Mouse (Mus musculus) megakaryocyte-erythroid progenitor cell, adult 5-6 weeks (primary cell): Measurements from ENCODE around the gene Cul7. TPM values are rescaled to one million over a fixed set of nuclear protein-coding genes. Genes with fewer than 3 reads are reported as not detected.

Source experiments
- ATAC-seq: replicated peaks from 2 replicates; pipeline ENCODE4 v1.8.0; 2016; ENCODE audit warnings: mild to moderate bottlenecking, inconsistent platforms; ENCODE audit not compliant: severe bottlenecking, poor library complexity, low FRiP score, low TSS enrichment
- total RNA-seq, 2 experiments: library from RNA; stranded (forward) in 1 of 2; stranded (reverse) in 1 of 2; fragments of 200-1000, 215-1000 nt in 1 of 2; fragments of >200 nt in 1 of 2; fragmentation: Nextera tagmentation in 1 of 2; gene quantifications; 2 replicates each; pipeline ENCODE4 v1.2.3; 2014 to 2017

The Cul7 gene
- 11.2 and 12.6 TPM in 2 replicates for total RNA-seq (2014; fragmentation: Nextera tagmentation)
- total RNA-seq (2017): 6.6 and 12.6 TPM in 2 replicates

DNA sequence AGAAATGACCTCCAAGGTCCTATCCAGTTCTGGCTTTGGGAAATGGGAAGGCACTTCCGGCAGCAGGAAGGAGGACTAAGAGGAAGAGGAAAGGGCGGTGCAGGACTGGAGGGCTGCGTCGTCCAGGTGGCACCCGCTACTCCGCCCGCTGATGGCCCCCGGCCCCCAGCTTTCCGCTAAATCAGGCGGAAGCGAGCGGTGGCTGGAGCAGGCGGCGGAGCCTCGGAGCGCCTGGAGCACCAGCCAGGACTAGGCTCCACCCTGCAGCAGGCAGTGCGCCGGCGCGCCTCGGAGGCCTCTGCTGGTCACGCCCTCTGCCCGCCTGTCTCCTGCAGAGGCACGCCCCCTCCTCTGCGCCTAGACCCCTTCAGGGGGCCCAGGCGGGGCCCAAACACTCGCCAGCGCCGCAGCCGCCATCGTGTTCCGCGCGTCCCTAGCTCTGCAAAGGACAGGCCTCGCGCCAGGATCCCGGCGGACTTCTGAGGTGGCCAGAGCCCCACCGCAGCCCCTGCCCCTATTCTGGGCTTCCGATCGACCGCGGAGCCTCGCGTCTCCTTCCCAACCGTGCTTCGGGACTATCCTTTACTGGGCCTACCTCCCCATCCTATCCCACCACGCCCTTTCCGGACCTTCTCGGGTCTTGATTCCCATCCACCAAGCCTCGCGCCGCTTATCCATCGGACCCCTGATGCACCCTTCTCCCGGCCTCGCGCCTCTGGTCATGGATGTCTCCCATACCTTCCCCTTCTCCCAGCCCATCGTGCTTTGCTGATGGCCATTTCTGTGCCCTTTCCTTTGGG, at the start of gene Cul7:
Gene Cul7 (plus strand): TSS at position 106 of the 800 bp plus-strand sequence.
- peak; percentile 83 for ATAC-seq

DNA sequence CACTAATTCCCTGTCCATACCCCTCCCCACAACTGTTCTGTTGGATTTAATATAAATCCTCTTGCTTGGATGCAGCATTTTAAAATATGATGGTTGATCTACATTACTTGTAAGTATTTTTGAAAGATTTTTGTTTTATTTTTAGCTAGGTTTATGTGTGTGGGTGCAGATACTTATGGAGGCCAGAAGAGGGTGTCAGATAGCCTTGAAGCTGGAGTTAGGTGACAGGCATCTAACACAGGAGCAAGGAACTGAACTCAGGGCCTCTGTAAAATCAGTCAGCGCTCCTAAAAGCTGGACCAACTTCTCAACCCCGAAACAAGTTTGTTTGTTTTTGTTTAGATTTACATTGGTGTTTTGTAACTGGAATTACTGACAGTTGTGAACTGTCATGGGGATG, 49.6 kb upstream of the Cul7 start:
- ATAC-seq: no peak

DNA sequence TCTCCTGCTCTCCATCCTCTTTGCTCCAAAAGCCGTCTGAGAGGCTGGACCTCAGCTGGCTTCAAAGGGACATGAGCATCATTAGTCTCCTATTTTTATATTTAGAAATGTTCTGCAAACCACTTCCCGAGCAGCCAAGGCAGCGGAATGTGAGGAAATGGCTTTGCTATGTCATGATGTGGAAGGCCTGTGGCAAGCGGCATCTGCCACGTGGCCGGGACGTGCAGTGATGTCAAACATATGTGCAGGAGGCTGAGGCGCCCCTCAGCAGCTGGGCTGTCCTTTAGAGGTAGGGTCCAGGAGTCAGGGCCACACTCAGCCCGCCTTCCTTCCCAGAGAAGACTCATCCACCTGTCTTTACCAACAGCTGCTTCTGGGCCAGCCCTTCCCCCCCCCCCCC, 47.9 kb upstream of the Cul7 start:
- no peak for ATAC-seq

DNA sequence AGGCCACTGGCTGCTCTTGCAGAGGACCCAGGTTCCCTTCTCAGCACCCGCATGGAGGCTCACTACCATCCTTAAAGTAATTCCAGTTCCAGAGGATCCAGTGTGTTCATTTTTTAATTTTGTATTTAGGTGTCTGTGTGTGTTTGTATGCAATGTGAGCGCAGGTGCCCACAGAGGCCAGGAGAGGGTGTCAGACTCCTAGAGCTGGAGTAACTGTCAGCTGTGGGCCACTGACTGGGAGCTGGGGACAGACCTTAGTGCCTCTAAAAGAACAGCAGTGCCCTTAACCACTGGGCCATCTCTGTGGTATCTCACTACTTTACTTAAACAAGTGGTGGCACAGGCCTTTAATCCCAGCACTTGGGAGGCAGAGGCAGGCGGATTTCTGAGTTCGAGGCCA, 46.9 kb upstream of the Cul7 start:
- ATAC-seq: no peak

DNA sequence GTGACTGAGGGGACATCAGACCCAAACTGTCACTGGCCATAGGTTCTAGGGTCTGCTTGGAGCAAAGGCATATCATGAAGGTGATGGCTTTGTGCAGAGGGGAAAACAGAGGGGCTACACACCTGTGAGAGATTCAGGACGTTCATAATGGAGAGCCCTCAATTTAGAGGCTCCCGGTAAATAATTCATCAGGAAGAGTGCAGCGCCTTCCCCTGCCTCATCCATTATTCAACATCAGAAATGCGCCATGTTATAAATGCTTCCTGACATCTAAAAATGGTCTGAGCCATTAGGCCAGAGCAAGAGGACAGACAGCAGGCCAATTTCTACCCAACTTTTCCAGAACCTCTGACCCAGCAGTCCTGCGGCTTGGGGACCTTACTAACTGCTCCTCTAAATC, 45.0 kb upstream of the Cul7 start:
- no peak for ATAC-seq

DNA sequence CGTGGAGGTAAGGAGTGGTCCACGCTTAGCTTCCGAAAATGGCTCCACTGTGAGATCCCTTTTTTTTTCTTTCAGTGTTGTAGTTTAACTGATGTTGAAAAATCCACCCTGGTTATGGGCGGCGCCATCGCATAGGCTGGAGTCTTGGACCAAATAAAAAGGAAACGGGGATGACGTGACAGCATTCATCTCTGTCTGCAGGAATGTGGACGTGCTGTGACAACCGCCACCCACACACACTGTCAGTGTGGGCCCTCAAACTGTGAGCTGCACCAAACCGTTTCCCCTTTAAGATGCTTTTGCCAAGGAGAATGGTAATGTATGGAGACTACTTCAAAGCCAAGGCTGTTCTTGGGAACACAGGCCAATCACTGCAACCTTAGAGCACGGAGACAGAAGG, 44.1 kb upstream of the Cul7 start:
- ATAC-seq: no peak

DNA sequence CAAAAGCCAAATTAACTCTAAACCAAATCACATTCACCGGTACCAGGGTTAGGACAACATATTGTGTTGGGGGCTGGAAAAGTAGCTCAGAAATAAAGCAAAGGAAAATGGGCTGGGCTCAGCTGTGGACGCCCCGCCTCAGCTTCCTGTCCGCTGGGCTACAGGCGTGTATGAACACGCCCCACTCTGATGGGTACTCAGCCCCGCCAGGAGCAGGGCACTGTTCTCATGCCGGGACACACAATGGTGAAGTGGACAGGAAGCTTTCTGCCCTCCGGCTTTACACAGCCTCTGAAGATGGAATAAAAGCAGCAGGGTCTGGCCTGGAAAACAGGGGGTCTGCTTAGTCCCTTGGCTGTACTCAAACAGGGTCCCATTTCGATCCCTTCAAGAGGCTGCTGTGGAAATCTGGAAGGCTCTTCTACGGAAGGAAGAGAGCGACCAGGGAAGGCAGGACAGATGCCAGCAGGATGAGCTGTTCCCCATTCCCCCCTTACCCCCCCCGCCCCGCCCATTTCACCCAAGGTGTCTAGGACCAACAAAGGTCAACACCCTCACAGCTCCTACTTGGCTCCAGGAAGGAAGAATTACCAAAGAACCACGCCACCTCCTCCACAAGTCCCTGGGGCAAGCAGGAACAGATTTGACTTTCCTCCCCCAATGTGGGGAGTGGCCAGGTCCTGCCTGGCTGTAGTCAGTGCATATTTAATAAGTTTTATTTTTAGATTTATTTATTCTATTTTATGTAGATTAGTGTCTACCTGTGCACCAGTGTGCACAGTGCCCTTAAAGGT, 40.2 kb upstream of the Cul7 start:
- ATAC-seq: peak; percentile 63; the same call in 1 of the 2 replicates

DNA sequence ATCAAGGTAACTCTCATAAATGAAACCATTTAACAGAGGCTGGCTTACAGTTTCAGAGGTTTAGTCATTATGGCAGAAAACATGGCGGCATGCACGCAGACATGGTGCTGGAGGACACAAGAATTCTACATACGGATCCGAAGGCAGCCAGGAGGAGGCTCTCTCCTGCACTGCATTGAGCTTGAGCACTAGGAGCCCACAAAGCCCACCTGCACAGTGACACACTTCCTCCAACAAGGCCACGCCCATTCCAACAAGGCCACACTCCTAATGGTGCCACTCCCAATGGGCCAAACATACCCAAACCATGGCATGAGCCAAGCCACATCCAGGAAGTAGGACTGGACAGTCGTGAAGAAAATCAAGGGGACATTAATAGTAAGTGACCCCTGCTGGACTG, 38.8 kb upstream of the Cul7 start:
- ATAC-seq: no peak

DNA sequence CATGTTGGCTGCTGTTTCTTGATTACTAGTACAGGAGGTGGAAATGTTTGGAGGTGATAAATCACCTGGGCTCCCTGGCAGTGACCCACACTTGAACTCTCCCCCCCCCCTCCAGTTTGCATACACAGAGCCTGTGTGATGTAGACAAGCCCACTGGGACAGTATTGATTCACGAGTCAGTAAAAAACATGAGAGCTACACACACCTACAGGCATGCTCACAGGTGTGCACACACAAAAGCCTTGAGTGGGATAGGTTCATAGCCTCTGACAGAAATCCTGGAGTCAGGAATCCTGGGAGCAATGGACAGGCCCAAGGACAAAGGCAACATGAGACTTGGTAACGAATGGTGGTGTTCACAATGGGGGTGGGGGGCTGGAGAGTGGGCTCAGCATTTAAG, 37.9 kb upstream of the Cul7 start:
- no peak for ATAC-seq

DNA sequence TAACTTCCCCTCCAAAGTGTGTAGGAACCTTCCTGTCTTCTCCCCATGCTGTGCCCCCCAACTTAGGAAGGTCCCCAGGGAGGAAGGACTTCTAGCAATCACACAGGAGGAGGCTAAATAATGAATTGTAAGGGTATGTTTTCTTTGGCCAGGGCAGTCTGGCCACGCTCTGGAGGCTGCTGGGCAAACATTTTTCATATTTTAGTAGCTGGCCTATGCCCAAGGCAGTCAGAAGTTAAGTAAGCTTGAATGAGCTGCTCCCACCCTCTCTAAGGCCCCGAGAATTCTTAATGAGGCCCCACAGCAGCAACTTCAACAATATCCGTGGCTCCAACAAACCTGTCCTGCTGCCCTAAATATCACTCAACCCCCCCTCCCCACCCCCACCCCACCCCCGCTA, 37.3 kb upstream of the Cul7 start:
- no peak for ATAC-seq

DNA sequence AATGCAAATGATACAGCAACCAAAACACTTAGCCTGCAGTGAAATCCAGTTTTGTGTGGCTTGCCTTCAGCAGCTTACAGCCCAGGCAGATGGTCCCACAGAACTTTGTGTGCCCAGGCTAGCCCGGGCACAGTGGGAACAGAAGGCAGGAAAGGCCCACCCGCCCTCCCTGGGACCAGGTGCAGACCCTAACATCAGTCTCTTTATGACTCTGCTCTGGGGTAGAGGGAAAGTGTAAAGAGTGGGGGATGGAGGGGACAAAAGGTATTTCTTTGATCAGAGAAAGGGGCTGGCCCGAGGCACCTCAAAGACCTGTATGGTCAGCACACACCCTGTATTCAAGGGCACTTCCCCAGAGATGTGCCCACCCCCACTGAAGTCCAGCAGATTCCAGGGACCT, 36.9 kb upstream of the Cul7 start:
- ATAC-seq: no peak

DNA sequence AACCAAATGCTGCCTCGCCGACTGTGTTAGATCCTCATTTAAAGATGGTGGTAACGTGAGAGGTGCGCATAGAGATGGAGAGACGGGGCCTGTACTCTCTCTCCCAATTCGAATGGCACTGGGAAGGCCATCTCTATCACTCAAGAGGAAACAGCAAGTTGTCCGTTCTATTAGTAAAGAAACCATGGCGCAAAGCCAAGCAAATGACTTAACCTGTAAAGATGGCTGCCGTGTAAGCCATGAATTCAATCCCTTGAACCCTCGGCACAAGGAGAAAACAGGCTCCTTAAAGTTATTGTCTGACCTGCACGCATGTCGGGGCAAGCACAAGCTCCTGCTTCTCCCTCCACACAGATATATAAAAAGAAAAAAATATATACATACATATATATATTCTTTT, 32.3 kb upstream of the Cul7 start:
- no peak for ATAC-seq

DNA sequence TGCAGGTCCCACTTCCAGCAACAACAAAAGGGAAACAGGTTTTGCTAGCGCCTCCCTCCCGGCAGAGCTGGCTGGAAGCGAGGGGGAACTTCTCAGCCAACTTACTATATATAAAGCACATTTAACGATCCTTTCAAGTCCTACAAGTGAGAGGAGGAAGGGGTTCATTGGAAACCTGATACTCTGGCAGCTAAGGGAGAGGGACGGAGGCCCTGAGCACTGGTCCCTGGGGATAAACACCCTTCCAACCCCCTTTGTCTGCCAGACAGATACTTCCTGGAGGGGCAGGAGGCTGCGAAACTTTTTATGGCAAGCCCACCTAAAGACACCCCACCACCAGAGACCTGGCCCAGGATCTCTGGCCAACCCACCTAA, 31.8 kb upstream of the Cul7 start:
- ATAC-seq: no peak

DNA sequence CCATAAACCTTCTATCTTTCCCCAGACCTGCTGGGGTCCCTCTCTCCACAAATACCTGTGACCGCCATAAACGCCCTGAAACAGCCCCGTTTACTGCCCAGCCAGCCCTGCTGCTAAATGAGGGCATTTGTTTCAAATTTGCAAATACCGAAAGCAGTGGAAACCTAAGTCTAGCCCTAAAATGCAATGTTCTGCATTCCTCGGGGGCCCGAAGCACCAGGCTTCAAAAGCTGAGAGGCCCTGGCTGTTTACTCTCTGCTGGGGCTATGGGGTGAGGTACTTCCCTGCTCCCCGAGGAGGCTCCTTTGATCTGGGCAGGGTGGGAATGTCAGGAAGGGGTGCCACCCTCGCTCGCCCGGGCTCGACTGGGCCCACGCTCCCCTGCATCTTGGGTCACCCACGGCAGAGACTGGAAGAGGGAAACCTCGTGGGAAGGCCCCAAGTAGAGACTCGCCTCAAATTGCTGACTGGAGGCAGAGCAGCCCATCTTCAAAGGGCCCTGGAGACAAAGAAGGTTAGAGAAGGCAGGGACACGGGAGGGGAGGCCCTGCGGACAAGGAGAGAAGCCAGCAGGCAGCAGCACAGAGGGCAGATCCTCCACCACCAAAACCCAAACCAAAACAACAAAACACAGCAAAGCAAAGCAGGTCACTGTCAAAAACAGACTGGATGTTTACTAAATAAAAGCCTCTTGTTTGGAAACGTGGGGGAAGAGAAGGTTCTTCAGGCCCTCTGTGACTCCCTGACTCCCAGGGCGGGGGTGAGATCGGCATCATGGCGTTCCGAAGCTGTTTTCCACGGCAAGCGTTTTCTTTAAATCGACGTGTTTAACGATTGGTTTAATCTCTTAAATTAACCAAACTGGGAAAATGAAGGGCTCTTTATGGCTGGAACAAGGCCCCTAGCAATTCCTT, 31.1 kb upstream of the Cul7 start:
- no peak for ATAC-seq

DNA sequence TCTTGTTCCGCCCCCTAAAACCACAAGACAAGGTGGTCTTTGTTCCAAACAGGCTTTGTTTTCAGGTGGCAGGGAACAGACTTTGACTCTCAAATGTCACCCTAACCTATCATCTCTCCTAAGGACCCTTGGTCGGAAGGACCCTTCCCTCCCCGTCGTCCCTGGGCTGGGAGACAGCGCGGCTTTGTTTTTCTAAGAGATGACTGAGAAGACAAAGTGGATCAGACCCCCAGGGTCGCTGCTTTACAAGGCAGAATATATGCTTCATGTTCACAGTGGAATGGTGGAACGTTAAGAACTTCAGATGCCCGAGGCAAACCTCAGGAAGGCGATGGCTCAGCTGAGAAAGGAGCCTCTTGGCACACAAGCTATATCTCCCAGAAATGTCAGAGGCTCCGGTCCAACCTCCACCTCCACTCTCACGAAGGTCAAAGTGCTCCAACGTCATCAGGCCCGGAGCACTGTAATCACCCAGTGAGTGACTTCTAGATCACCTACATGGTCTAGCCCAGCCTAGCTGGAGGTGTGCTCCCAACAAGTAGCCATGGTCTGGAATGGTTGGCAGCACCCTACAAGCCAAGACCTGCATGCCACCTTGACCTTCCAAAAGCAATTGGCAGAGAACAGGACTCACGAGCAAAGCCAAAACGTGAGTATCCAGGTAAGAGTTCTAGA, 30.3 kb upstream of the Cul7 start:
- no peak for ATAC-seq

DNA sequence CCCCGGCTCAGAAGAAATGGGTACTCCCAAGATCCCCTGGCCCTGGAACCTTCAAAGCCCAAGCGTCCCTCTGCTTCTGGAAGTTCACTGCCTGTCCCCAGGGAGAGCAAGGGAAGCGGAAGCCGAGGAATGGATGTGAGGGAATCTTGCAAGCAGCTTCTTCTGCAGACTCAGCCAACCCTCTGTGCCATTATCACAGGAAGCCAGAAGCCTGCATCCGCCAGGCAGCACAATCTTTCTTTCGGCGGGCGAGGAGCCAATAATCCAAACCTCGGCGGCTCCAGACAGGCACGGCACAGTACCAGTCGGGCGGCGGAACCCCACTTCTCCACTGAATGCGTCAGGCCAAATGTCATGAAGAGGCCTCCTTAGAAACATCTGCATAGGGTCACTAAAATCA, 28.8 kb upstream of the Cul7 start:
- no peak for ATAC-seq

DNA sequence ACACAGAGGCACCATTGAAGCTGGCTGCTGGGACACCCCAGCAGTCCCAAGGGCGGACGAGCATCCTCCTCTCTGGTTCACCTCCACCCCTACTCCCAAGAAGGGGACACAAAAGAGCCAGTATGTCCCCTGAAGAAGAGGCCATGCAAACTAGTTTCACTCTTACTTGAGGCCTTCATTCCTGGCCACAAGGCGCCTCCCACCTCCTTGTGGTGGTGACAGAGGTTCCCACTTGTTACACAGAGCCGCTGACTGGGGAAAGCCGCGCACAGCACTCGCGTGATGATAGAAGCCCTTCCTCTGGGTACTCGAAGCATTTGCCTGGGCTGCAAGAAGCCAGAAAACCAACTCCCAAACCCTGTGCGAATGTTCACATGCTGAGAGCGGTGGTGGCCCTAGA, 27.9 kb upstream of the Cul7 start:
- no peak for ATAC-seq

DNA sequence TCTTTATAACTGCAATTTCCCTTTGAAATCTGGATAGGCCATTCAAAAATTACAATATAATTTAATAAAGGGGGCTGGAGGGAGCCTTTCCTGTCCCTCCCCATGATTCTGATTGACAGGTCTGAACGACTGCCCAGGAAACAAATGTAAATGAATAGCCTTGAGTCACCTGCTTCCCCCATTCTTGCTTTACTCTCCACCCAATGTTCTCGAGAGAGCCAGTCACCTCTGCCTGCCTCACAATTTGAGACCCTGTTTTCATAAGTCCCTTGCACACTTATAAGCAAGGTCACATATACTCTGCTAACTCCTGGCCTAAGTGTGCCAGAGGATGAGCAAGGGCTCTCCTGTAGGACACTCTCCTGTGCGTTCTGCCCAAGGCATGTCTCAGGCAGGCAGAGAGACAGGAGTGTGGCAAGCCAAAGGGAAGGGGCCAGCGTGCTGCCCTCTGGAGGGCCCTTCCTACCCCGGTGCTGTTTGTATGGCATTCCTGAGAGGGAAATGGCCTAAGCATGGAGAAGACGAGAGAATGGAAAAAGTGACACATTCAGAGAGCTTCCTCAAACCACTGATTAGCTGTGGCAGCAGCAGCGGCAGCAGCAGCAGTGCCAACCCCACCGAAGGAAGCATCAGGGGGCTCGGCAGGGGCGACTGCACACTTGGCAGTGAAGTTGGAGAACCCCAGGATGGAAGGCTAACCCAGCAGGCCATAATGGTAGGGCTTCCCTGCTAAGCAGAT, 26.1 kb upstream of the Cul7 start:
- no peak for ATAC-seq

DNA sequence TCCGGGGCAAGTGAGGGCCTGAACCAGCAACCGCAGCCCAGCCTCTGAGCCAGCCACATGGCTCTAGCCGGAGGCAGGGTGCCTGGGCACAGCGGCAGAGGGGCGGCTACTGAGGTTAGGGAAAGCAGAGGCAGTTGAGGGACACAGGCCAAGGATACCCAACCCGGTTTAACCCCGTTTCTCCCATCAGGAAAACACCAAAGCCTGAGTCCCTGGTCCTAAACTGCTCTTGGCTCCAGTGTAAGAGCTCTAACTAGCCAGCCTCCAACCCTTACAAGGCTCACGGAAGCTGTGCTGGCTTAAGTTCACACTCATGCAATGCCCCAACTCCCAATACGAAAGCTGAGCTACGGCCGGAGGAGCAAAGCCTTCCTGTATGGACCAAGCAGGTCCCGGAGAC, 25.5 kb upstream of the Cul7 start:
- no peak for ATAC-seq
